Mouse (Mus musculus) hindlimb bud, embryonic 11.5 days (tissue): ENCODE measurements around the gene Olfr462.
"Not testable (repeated sequence)": the region's sequence is repeated elsewhere in the genome, so short reads cannot be mapped to it uniquely, and the experiment has no call there.

Source experiments
- DNase-seq: peaks from one replicate; pipeline ENCODE4 v3.0.0-alpha.2; 2012; ENCODE audit warnings: low read depth, low spot score; ENCODE audit errors: extremely low spot score

The Olfr462 gene

DNA sequence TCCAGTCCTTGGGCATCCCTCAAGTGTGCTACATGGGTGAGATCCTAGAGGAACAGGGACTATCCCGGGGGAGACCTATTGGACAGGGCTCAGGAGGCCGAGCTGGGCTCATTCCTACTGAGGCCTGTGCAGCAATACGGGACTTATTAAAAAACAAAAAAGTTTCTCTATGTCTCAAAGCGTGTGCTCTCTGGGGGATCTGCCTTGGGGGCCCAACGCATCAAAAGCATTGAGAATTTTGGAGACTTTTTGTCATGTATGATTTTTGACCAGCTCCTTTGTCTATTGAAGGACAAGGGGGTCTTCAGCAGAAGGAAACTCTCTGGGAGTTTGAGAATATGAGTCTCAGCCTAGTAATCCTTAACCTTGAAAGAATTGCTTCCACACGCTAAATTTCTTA, at the start of gene Olfr462:
Olfr462 (minus strand) TSS at position 101 of the 400 bp plus-strand sequence.
- DNase-seq: no peak

DNA sequence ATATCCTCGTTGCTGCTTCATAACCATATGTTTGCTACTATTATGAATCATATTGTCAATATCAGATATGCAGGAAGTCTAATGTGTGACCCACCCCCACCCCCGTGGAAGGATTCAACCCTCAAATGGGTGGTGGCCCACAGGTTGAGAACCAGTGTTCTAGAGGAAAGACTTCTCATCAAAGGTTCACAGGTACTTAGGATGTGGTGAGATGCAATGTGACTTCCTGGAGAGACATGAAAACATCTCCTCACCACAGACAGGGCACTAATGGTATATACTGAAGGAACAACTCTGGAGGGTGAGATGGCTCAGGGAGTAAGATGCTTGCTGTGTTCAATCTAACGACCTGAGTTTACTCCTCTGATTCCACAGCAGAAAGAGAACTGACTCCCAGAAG, 43.4 kb upstream of the Olfr462 start:
- no peak for DNase-seq

DNA sequence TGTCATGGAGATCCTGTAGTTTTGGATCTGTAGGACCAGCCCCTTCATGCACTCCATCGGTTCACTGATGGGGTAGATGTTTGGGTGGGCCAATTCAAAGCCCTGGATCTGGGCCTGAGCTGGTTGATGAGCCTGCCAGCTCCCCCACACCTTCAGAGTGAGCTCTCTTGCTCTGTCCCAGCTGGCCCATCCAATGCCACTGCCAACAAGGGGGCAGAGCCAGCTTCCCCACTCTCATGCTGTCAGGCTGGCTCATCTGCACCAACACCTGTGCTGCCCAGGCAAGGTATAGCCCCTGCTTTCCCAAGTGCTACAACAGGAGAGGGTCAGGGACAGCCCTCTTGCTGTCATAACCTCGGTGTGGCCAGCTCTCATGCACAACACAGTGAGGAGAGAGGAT, 41.7 kb upstream of the Olfr462 start:
- DNase-seq: no peak

DNA sequence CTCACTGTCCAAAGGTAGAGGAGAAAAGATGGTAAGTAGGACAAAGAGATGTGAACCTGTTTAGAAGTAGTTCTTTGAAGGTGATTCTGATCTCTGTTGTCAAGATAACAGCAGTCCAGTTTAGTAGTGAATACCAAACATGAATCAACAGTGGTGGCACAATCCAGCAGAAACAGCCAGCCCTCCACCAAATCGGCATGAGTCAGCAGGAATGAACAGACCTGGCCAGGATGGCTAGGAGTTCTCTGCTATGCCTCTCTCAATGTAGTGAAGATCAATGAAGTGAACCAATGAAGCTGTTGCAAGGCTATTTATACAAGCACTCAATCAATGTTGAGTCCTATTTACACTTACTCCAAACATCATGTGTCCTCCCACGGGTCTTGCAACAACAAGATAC, 38.3 kb upstream of the Olfr462 start:
- no peak for DNase-seq

DNA sequence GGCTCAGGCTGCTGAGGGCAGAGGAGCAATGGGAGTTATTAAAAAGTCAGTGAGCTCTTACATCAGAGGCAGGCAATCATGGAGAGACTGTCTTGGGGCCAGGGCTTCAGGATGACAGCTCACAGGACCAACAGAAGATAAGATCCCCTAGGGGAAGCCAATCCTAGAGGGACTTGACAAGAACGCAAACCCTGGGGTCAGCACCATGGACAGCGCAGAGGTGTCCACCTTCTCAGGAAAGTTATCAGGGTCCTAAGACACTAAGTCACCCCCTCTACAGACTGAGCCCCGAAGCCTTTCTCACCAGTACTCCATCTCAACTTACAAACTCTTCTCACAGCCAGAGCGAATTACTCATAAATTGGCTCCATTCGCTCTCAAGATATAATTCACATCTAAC, 28.9 kb upstream of the Olfr462 start, which contains the start of gene Olfr464:
Olfr464 (minus strand) TSS at position 2 of the 400 bp plus-strand sequence.
- DNase-seq: peak; percentile 60

DNA sequence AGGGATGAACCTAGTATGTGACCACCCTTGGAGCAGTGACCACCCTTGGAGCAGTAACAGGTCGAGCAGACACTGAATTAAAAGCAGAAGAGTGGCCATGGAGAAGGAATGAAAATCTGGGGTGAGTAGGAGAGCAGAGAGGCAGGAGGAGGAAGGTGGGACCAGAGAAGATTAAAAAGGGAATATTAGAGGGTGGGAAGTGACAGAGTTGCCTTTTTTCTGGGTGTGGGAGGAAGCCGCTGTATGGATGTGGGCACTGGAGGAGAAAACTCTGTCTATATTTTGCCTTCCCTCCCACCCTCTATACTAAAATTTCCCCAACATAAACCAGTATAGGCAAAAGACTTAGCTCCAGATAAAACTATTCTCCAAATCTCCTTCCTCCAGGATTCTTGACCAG, 28.2 kb upstream of the Olfr462 start:
- DNase-seq: no peak

DNA sequence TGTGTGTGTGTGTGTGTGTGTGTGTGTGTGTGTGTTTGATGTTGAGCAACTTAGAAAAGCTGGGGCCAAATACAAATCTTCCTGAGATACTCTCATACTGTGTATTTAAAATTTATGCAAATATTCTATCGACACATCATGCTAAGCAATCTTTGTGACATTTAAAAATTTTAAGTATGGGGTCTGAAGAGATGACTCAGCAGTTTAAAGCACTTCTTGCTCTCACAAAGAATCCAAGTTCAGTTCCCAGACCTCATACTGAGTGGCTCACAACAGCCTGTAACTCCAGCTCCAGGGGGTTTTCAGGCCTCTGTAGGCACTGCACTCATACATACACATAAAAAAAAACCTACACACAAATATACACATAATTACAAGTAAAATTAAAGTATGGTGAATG, 23.9 kb upstream of the Olfr462 start:
- DNase-seq: no peak

DNA sequence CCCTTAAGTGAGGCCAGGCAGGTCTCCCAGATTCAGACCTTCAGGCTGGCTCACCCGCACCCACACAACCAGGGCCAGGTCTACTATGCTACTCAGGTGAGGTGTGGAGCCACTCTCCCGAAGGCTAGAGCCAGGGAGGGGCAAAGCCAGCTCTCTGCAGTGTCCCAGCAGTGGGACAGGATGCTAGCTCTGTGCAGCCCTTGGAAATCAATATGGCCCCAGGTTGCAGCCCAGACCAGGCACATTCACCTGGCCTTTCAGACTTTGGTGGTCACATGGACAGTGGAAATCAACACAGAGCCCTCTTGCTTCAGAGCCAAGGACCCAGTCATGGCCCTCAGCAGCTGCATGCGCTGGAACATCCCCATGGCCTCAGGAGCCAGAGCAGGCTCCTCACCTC, 12.3 kb upstream of the Olfr462 start:
- DNase-seq: no peak

DNA sequence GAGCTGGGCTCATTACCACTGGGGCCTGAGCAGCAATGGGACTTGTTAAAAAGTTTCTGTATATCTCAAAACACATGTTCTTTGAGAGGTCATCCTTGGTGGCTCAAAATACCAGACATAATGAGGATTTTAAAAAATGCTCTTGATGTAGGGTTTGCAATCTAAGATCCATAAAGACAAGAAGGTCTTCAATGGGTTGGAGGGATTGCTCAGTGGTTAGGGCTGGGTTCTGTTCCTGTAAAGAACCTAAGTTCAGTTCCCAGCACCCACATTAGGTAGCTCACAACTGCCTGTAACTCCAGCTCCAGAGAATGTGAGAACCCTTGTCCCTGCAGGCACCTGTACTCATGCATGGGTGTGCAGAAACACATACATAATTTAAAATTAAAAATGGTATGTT, 5.2 kb upstream of the Olfr462 start, which contains the start of gene Olfr463:
Olfr463 (minus strand) TSS at position 101 of the 400 bp plus-strand sequence.
- no peak for DNase-seq

DNA sequence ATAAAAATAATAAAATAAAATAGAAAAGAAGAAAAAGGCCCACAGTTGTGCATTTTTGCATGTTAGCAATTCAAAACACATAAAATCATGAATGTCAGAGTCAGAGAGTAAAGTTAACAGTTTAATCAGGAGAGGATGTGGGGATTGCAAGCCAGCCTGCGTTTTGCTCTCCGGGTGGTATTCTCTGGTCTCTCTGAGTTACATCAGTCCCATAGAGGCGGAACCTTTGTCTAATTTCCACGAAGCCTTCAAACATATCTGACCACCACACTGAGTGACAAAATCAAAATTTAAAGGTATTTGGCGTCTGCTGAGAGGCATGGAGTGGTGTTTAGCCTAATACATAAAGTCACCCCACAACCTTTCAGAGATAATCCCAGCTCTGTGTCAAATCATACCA, 7.2 kb downstream of the Olfr462 start:
- no peak for DNase-seq

DNA sequence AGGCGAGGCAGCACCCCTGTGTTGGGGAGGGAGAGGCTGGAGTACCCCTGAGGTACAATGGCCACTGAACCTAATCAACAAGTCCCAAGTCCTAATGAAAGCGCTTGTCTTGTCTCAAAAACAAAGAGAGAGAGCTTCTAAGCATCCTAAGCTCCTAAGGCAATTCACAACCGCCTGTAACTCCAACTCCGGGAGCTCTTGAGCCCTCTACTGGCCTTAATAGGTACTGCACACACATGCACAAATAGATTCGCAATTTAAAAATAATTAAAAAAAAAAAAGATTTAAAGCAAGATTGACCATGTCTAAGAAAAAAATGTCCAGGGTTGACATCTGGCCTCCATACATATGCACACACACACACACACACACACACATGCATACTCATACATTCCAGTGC, 8.6 kb downstream of the Olfr462 start:
- peak; percentile 16 for DNase-seq

DNA sequence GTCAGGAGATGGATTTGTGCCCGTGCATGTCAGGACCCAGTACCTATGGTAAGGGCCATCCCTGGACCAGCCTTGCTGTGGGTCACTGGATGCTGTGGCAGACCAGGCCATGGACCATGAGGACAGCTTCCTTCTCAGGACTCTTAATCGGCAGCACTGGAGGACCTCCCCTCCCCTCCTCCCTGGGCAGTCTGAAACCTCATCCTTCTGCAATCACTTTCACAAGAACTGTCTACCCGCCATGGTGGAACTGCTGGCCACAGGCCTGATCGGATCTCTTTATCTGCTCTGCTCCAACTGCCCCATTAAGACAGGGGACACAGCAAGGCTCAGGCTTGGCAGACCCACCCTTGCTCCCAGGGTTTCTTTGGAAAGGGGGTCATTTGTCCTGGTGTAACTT, 10.4 kb downstream of the Olfr462 start:
- DNase-seq: no peak

DNA sequence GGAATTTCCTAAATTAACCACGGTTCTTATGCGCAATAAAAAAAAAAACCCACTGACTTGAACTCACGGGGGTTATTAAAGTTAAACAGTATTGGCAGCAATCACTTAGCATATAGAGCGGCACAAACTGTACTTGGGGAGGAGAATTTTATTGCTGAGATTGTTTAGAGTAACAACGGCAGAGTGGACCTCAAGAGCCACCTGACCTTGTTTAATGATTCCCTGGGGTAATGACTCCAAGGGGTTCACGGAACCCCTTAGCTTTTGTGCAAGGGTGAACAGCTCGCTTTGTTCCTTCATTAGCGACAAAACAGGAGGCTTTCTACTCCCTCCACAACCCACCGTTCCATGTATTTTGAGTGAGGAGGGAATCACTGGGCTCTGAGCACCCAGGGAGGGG, 12.2 kb downstream of the Olfr462 start:
- no peak for DNase-seq

DNA sequence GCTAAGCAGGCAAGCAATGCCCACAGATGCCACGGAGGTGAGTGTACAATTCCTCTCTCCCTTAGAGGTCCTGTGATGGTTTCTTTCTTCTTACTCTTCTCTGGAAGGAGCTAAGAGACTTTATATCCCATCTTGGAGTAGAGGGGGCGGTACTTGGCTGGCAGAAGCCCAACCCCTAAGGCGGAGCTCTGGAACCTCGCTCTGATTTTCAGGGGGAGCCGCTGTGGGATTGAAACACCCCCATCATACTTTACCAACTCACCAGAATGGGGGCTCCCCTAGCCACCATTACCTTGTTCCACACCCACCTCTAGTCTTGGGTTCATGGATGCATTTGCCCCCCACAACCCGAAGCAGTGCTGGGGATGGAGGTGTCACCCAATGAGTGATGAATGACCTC, 16.6 kb downstream of the Olfr462 start, which contains the start of gene Epx:
Epx (minus strand) TSS at position 101 of the 400 bp plus-strand sequence.
- DNase-seq: no peak

DNA sequence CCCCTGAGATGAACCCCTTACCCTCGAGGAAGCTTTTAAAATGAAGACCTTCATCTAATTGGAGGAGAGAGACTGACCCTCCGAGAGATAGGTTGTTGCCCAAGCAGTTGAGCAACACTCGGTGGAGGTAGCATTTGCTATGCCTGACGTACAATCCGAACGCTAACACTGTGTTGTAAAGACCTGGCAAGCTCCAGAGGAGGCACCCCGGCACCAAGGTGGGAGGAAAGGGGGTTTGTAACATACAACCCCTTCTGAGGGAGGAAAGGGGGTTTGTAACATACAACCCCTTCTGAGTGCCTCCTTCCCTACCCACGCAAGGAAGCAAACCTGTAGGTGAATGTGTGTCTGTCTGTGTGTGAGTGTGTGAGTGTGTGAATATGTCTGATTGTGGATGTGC, 20.3 kb downstream of the Olfr462 start:
- no peak for DNase-seq

DNA sequence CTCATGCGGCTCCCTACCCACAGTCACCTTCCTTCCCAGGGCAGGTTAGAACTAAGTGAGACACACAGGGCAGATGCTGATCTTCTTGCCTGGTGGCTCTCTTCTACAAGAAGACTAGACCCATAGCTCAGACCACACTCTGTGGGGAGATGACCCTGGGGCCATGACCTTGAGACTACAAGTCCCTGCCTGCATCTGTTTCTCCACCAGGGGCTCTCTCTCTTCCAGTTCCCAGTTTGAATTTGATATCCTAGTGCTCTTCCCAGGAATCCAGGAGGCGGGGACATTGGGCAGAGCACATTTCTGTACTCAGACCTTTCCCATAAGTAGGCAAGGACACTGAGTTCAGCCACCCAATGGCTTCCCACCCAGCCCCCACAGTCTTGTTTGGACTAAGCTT, 22.0 kb downstream of the Olfr462 start:
- no peak for DNase-seq

DNA sequence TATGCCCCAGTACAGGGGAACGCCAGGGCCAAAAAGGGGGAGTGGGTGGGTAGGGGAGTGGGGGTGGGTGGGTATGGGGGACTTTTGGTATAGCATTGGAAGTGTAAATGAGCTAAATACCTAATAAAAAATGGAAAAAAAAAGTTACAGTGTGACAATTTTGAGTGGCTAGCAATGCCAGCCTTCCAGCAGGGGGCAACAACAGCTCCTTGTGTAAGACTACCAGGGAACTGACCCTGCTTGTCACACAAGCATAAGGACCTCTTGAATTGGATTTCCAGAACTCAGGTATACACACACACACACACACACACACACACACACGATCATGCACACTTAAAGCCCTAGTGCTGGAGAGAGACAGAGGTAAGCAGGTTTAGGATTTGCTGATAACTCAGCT, 25.2 kb downstream of the Olfr462 start:
- DNase-seq: not testable (repeated sequence)

DNA sequence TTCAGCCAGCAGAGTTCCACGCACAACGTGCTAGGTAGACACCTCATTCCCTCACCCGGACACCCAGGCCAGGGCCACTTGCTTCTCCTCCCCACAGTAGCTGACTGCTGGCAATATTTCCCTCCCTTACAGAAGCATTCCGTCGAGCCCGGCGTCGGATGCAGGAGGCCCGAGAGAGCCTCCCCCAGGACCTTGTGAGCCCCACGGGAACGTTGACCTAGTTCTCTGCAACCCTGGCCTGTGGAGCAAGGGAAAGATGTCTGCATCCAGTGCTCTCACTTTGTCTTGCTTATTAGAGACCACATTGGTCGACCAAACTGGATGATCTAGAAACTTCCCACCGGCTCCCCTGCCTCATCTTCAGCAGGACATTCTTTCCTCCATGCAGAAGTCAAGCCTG, 29.3 kb downstream of the Olfr462 start:
- no peak for DNase-seq

DNA sequence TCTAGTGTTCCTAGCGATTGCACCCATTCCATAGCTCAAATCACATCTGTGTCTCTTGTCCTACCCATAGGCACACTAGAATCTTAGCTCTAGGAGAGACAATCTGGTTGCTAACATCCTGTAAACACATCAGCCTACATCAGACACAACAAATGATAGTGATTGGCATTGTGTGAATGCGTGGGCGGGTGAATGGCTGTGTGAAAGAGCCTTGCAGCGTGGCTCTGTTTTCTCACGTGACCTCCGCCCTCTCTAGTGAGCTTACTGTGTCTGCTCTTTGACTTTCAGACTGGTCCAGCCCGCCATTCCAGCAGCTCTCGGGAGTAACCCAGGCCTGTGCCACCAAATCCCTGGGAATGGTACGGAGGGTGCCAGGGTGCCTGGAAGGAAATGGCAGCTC, 31.6 kb downstream of the Olfr462 start:
- no peak for DNase-seq

DNA sequence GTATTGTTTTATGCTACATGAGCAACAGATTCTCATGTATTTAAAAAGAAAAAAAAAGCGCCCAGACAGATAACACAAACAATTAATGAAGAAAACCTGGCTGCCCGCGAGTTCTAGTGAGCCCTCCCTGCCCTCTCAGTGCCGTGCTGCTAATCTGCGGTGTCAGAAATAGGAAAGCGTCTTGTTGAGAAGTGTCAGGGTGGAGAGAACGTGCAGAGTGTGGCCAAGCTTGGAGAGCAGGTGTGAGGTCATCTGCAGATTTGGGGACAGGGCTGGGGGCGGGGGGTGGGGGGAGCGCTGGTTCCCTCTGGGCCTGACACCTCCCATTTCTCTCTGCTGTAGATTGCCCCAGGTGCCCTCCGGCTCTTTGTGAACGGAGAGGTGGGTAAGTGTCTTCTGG, 32.8 kb downstream of the Olfr462 start:
- no peak for DNase-seq

DNA sequence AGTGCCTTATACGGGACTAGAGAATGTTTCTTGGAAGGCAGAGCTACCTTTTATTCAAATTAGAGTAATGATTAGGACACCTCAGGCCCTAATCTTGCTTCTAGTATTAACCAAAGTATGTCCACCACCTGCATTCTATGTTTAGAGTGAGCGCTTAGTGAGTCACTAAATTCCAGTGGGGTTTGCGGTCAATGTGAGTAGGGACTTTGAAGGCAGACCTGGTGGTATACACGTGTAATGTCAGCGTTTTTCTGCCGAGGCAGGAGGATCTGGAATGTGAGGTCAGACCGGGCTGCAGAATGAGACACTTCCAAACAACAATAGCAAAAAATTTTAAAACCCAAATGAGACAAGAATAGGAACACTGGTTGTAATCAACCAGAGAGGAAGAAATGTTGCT, 37.5 kb downstream of the Olfr462 start:
- no peak for DNase-seq

DNA sequence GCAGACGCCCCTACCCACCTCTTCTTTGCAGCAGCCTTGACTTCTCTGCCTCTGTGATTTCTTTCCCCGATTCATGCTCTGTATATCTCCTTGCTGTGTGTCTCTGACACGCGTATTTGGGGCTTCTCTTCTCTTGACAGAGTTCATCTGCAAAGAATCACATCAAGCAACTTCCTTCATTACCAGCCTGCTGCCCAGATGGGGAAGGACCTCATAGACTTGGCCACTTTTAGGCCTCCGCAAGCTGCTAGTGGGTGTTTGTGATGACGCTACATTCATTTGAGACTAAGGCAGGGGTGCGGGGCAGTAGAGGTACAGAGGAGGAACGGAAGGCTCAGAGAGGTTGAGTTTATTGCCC, 38.5 kb downstream of the Olfr462 start:
- DNase-seq: no peak

DNA sequence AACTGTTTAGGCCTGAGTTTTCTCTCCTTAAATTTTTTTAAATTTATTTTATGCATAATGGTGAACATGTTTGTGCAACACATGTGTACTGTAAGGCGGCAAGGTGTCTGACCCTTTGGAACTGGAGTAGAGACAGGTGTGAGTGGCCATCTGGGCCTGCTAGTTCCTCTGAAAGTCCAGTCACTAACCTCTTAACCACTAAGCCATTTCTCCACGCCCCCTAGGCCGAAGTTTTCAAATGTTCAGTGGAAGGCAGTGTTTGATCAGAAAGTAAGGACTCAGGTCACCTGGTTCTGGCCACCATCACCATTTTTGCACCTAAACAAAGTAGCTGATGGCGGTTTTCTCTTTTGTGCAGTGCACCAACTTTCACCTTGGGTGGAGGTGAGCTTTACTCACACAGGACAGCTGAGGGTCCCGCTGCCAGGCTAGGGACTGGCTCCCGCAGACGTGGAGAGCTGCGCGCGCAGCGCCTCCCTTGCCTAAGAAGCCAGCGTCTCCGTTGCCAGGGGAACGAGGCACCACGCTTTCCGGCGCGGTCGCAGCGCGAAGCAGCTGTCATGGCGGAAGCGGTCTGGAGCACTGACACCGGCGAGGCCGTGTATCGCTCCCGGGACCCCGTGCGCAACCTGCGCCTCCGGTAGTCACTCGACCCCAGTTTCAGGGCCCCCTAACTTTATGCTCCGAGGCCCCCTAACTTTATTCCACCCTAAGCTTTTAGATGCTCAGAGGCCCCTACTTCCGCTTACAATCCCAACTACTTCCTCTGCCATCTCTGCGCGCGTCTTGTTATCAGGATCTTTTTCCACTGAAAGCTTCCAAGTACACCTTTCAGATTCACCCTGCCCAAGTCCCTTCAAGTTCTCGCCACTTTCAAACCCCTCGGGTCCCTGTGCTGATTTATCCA, 39.1 kb downstream of the Olfr462 start, which contains the start of gene Mks1:
Mks1 (plus strand) TSS at position 526 of the 907 bp plus-strand sequence.
- peak; percentile 90 for DNase-seq
